Mouse (Mus musculus) CD4-positive naive resting alpha-beta T cell, adult 76 days (primary cell): ENCODE results near the gene Magea2. TPM values are rescaled to one million over a fixed set of nuclear protein-coding genes. Genes with fewer than 3 reads are reported as not detected.

Experiments used
- total RNA-seq: library from RNA; stranded (reverse); gene quantifications from one replicate; pipeline ENCODE4 v1.2.4, GENCODE M21; 2023

The Magea2 gene
- total RNA-seq = not detected

DNA sequence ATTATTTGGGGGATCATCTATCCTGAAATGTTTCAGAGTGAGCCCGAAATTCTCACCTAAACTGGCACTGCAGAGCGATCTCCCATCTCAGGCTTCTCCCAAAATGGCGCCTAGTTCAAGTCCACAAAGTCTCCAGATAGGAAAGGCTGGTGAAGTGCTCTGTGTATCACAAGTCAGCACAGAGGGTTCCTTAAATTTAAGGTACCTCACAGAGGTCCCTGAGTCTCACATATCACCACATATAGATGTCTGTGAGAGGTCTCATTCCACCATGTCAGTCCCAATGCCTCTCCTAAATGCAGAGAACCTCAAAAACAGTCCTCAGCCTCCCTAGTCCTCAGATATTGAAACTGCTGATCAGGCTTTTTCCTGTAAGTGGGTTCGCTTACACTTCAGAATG, at the start of gene Magea2:
TSS of gene Magea2 (minus strand) at position 101 of the 400 bp plus-strand sequence.

DNA sequence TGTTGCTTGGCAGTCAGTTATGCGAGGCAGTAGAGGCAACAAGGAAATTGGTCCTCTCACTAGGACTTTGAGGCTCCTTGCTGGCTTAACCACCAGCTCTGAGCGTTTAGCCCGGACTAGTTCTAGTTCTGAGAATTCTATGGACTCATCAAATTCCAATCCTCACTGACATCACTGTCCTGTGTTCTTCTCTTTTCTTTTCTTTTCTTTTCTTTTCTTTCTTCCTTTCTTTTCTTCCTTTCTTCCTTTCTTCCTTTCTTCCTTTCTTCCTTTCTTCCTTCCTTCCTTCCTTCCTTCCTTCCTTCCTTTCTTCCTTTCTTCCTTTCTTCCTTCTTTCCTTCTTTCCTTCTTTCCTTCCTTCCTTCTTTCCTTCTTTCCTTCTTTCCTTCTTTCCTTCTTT, 34.8 kb upstream of the Magea2 start, which contains the start of gene Cldn34b2:
TSS of gene Cldn34b2 (minus strand) at position 101 of the 400 bp plus-strand sequence.

DNA sequence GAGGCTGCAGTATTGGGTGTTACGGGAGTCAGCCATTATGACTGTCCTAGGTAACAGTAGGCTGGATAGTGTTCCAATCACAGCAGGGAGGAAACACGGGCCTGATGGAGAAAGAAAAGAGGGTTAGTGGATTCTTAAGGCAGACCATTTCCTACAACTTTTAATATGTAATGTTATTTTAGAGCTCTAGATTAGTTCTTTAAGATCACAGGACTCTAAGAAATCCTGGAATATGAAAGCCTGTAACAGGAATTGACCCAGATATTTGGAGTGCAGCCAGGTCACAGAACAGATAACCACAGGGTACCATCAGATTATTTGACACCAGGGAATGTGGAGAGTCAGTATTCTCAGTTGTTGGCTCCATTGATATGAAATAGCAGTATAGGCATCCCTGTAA, 3.8 kb downstream of the Magea2 start, which contains the start of gene Magea1:
TSS of gene Magea1 (minus strand) at position 101 of the 400 bp plus-strand sequence.

DNA sequence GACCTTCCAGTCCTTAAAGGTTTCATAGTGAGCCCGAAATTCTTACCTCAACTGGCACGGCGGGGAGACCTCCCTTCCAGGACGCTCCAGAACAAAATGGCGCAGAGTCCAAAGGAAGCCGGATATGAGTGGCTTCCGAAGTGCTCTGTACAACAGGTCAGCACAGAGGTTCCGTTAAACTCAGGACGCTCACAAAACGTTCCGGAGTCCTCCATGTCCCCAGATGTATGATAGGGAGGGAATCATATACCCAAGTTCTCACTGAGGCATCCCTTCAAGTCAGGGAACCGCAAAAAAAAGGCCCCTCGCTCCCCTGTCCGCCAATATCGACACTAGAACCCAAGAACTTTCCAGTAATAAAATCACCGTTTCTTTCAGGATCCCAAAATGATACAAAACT, 30.4 kb downstream of the Magea2 start, which contains the start of gene Magea5:
TSS of gene Magea5 (minus strand) at position 101 of the 400 bp plus-strand sequence.

DNA sequence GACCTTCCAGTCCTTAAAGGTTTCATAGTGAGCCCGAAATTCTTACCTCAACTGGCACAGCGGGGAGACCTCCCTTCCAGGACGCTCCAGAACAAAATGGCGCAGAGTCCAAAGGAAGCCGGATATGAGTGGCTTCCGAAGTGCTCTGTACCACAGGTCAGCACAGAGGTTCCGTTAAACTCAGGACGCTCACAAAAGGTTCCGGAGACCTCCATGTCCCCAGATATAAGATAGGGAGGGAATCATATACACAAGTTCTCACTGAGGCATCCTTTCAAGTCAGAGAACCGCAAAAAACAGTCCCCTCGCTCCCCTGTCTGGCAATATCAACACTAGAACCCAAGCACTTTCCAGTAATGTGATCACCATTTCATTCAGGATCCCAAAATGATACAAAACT, 97.7 kb downstream of the Magea2 start, which contains the start of gene Magea8:
TSS of gene Magea8 (minus strand) at position 101 of the 400 bp plus-strand sequence.

Other genes starting within 250 kb of the Magea2 start
- gene Cldn34b1, start 203.4 kb downstream of the Magea2 start, total RNA-seq = not detected
- not detected for gene Magea6, start 157.7 kb downstream of the Magea2 start, total RNA-seq
- gene Magea3, start 144.2 kb downstream of the Magea2 start, total RNA-seq = not detected
- not detected for gene Magea8, start 97.8 kb downstream of the Magea2 start, total RNA-seq
- not detected for gene Magea5, start 30.5 kb downstream of the Magea2 start, total RNA-seq
- not detected for gene Magea1, start 3.9 kb downstream of the Magea2 start, total RNA-seq
- not detected for gene Cldn34b2, start 34.7 kb upstream of the Magea2 start, total RNA-seq
- 203 TPM for gene Sat1, start 122.8 kb upstream of the Magea2 start, total RNA-seq
- gene Acot9, start 168.8 kb upstream of the Magea2 start, total RNA-seq = 29.0 TPM
- gene Prdx4, start 247.1 kb upstream of the Magea2 start, total RNA-seq = 15.2 TPM